Mouse (Mus musculus): ENCODE measurements around the gene Pde4dip.

GRCm38 (mm10) chr3:97678416-97678815, 210.1 kb downstream of the Pde4dip start:
- TF ChIP-seq EP300 (IDR thresholded peaks at IDR 0.05; ENCODE audit: insufficient read depth, low read depth, low read length) (no peak), CTCF (IDR thresholded peaks at IDR 0.05) (no peak), POLR2A (IDR thresholded peaks at IDR 0.05; ENCODE audit: insufficient read depth, low read depth, low read length) (no peak)
